ENCODE assay signal across 27 mouse cellular contexts in the genomic region with DNA sequence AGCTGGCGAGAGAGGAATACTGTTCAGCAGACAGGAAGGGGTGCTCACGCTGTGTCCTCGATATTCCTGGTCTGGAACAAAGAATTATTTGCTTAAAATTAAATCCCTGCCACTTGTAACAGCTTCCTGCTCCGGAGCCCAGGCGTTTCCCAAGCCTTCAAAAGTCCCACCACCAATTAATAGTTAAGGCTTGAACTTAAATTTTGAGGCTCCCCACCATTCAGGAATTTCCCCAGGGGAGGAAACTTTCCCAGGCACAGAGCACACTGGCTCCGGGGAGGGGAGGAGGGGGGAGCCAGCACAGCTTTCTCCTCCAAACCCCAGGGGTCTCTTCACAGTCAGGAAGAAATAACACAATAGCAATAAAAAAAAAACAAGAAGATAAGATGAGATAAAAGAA. TPM values are rescaled to one million over a fixed set of nuclear protein-coding genes. Genes with fewer than 3 reads are reported as not detected.
DNase-seq lines count a peak whose midpoint lies in the region; ATAC-seq and TF ChIP-seq lines count a peak whose summit lies in the region.
"Had no signal": no experiment of that assay in that cellular context is flagged by ENCODE, and none has a peak within 500 bp of the region (broad histone marks: within the 10 kb centered on the region; RNA-seq: fewer than 3 reads in every experiment).

No protein-coding gene starts in this region.

- WGBS in forebrain, embryonic 10.5 days: 51% methylated on average over 6 of the region's 6 CpGs
- WGBS in forebrain, postnatal 0 days: 35% methylated on average over 6 of the region's 6 CpGs
- WGBS in heart, postnatal 0 days: 48% methylated on average over 6 of the region's 6 CpGs
- WGBS in kidney, embryonic 16.5 days: 16% methylated on average over 6 of the region's 6 CpGs
- 56% methylated on average over 6 of the region's 6 CpGs for WGBS in limb, embryonic 10.5 days

- no peak overlapping the region for H3K9ac ChIP-seq in forebrain, postnatal 0 days
- H3K9ac ChIP-seq in heart, postnatal 0 days (replicated peaks; ENCODE audit: low read depth, low read length): no peak overlapping the region
- peak overlapping the region; percentile 7; the same call in 1 of the 2 replicates for H3K9ac ChIP-seq in kidney, embryonic 16.5 days (replicated peaks; ENCODE audit: low read length)
- H3K9ac ChIP-seq: hindbrain, embryonic 12.5 days; liver, embryonic 15.5 days; lung, embryonic 14.5 days had no signal

- H3K4me1 ChIP-seq in forebrain, embryonic 10.5 days: peaks cover 35% of the 10 kb centered on the region
- no peaks in the 10 kb centered on the region for H3K4me1 ChIP-seq in forebrain, postnatal 0 days (ENCODE audit: insufficient read depth)
- peaks cover 5% of the 10 kb centered on the region for H3K4me1 ChIP-seq in heart, postnatal 0 days (ENCODE audit: control insufficient read depth, insufficient read depth)
- peaks cover 35% of the 10 kb centered on the region for H3K4me1 ChIP-seq in kidney, embryonic 16.5 days (ENCODE audit: insufficient read depth, low read length)
- peaks cover 23% of the 10 kb centered on the region for H3K4me1 ChIP-seq in limb, embryonic 10.5 days
- H3K4me1 ChIP-seq: liver, embryonic 15.5 days had no signal

- no peak for TF ChIP-seq EP300 in heart, postnatal 0 days (IDR thresholded peaks at IDR 0.05; ENCODE audit: low read depth)

- no peaks in the 10 kb centered on the region for H3K27me3 ChIP-seq in forebrain, embryonic 10.5 days (ENCODE audit: poor library complexity, severe bottlenecking)
- no peaks in the 10 kb centered on the region for H3K27me3 ChIP-seq in forebrain, postnatal 0 days (ENCODE audit: insufficient read depth, low read length)
- H3K27me3 ChIP-seq in heart, postnatal 0 days (ENCODE audit: control insufficient read depth, insufficient read depth, low read length): no peaks in the 10 kb centered on the region
- no peaks in the 10 kb centered on the region for H3K27me3 ChIP-seq in kidney, embryonic 16.5 days (ENCODE audit: insufficient read depth, low read length)
- H3K27me3 ChIP-seq in limb, embryonic 10.5 days (ENCODE audit: low read depth, poor library complexity, severe bottlenecking): no peaks in the 10 kb centered on the region
- H3K27me3 ChIP-seq: hindbrain, embryonic 12.5 days; liver, embryonic 15.5 days had no signal

- no peak for ATAC-seq in forebrain, postnatal 0 days
- ATAC-seq in heart, postnatal 0 days (ENCODE audit: insufficient read depth, low read depth): no peak
- peak; percentile 49; the same call in 1 of the 2 replicates for ATAC-seq in kidney, embryonic 16.5 days (ENCODE audit: low FRiP score, low TSS enrichment)
- ATAC-seq: activated CD4-positive, CD25-positive, alpha-beta regulatory T cell, adult 4 months; forebrain, embryonic 16.5 days; intestine, embryonic 16.5 days; midbrain, embryonic 16.5 days had no signal

- H3K36me3 ChIP-seq in forebrain, embryonic 10.5 days (replicated peaks): no peaks in the 10 kb centered on the region
- no peaks in the 10 kb centered on the region for H3K36me3 ChIP-seq in forebrain, postnatal 0 days (ENCODE audit: insufficient read depth)
- no peaks in the 10 kb centered on the region for H3K36me3 ChIP-seq in heart, postnatal 0 days (replicated peaks; ENCODE audit: control insufficient read depth, insufficient read depth, low read length)
- H3K36me3 ChIP-seq in kidney, embryonic 16.5 days (ENCODE audit: insufficient read depth, low read length): no peaks in the 10 kb centered on the region
- no peaks in the 10 kb centered on the region for H3K36me3 ChIP-seq in limb, embryonic 10.5 days
- H3K36me3 ChIP-seq: hindbrain, embryonic 12.5 days; liver, embryonic 15.5 days had no signal

- H3K27ac ChIP-seq in forebrain, embryonic 10.5 days: peak overlapping the region; percentile 62
- H3K27ac ChIP-seq in forebrain, postnatal 0 days (ENCODE audit: low read depth, low read length): no peak overlapping the region
- 0 out of 2 replicates have a peak overlapping the region, but pooled peaks have one; percentile 25 for H3K27ac ChIP-seq in heart, postnatal 0 days (ENCODE audit: low read depth)
- peak overlapping the region; percentile 72 for H3K27ac ChIP-seq in kidney, embryonic 16.5 days (ENCODE audit: low read length)
- H3K27ac ChIP-seq in limb, embryonic 10.5 days: peak overlapping the region; percentile 32
- H3K27ac ChIP-seq: hindbrain, embryonic 12.5 days; left cerebral cortex, adult 2 months; liver, embryonic 15.5 days had no signal

- TF ChIP-seq CTCF in forebrain, postnatal 0 days (IDR thresholded peaks at IDR 0.05; ENCODE audit: low read depth): no peak
- no peak for TF ChIP-seq CTCF in heart, postnatal 0 days (IDR thresholded peaks at IDR 0.05; ENCODE audit: low read depth)

- H3K9me3 ChIP-seq in forebrain, embryonic 10.5 days: no peaks in the 10 kb centered on the region
- no peaks in the 10 kb centered on the region for H3K9me3 ChIP-seq in forebrain, postnatal 0 days (ENCODE audit: low read length)
- no peaks in the 10 kb centered on the region for H3K9me3 ChIP-seq in heart, postnatal 0 days (replicated peaks; ENCODE audit: control insufficient read depth, low read length)
- no peaks in the 10 kb centered on the region for H3K9me3 ChIP-seq in kidney, embryonic 16.5 days (ENCODE audit: low read length)
- no peaks in the 10 kb centered on the region for H3K9me3 ChIP-seq in limb, embryonic 10.5 days (replicated peaks)
- H3K9me3 ChIP-seq: hindbrain, embryonic 12.5 days; liver, embryonic 15.5 days had no signal

- no peak overlapping the region for H3K4me2 ChIP-seq in forebrain, postnatal 0 days (ENCODE audit: low read depth)
- no peak overlapping the region for H3K4me2 ChIP-seq in heart, postnatal 0 days (ENCODE audit: low read depth, low read length)
- H3K4me2 ChIP-seq in kidney, embryonic 16.5 days (replicated peaks; ENCODE audit: low read depth, low read length): no peak overlapping the region
- H3K4me2 ChIP-seq: heart, embryonic 11.5 days; hindbrain, embryonic 12.5 days; liver, embryonic 15.5 days; lung, embryonic 14.5 days had no signal

- DNase-seq in forebrain, embryonic 10.5 days (ENCODE audit: extremely low spot score, low spot score): no peak
- no peak for DNase-seq in forebrain, postnatal 0 days
- no peak for DNase-seq in heart, postnatal 0 days (ENCODE audit: low spot score)
- DNase-seq in heart, adult 8-10 months (ENCODE audit: low spot score): no peak
- DNase-seq in kidney, postnatal 36 days: no peak
- no peak for DNase-seq in limb, embryonic 10.5 days (ENCODE audit: low spot score)
- DNase-seq in ovary, adult 18-20 months (ENCODE audit: low spot score): no peak
- DNase-seq: adrenal gland, adult 2 months; adrenal gland, postnatal 36 days; cerebellum, adult 8-10 months; cerebellum, postnatal 25 days; gastrocnemius, postnatal 14 days; left cerebral cortex, postnatal 4 days; lung, embryonic 14.5 days; lung, postnatal 14 days; right cerebral cortex, adult 18-20 months; spleen, adult 18-20 months; thymus, postnatal 25 days had no signal

- no peak overlapping the region for H3K4me3 ChIP-seq in forebrain, embryonic 10.5 days
- no peak overlapping the region for H3K4me3 ChIP-seq in forebrain, postnatal 0 days (ENCODE audit: low read depth, low read length)
- no peak overlapping the region for H3K4me3 ChIP-seq in heart, postnatal 0 days (ENCODE audit: low read depth, low read length)
- H3K4me3 ChIP-seq in kidney, embryonic 16.5 days (ENCODE audit: low read length): no peak overlapping the region
- no peak overlapping the region for H3K4me3 ChIP-seq in limb, embryonic 10.5 days
- H3K4me3 ChIP-seq: hindbrain, embryonic 12.5 days; left cerebral cortex, adult 2 months; liver, embryonic 15.5 days had no signal

RNA-seq across cellular contexts. Expression of a gene that starts 44.6 kb away (rescaled TPM):
- 12.5 and 14.1 TPM in 2 replicates for polyA plus RNA-seq in forebrain, embryonic 10.5 days (2016; fragmentation: Nextera tagmentation; extraction: Ambion mirVana)
- 8.0 and 9.7 TPM in 2 replicates for total RNA-seq in forebrain, postnatal 0 days (2014; rRNA removed)
- 2.0 and 3.0 TPM in 2 replicates for polyA plus RNA-seq in forebrain, postnatal 0 days (2015; fragmentation: Nextera tagmentation; extraction: Ambion mirVana)
- 8.5 and 17.9 TPM in 2 replicates for total RNA-seq in heart, postnatal 0 days (2014; rRNA removed; ENCODE audit: low replicate concordance)
- 3.0 and 3.3 TPM in 2 replicates for polyA plus RNA-seq in heart, postnatal 0 days (2015; fragmentation: Nextera tagmentation; extraction: Ambion mirVana)
- total RNA-seq in heart, adult 8-10 months (2022): 10 to 100 TPM; 11.0 to 14.4 (median 13.9) TPM
- polyA plus RNA-seq in kidney, embryonic 16.5 days (2015; fragmentation: Nextera tagmentation; extraction: Ambion mirVana): 11.5 and 12.8 TPM in 2 replicates
- 10.3 and 12.9 TPM in 2 replicates for polyA plus RNA-seq in limb, embryonic 10.5 days (2016; fragmentation: Nextera tagmentation; extraction: Ambion mirVana)
- polyA plus RNA-seq: activated CD4-positive, CD25-positive, alpha-beta regulatory T cell, adult 4 months had no signal
